ENCODE assay signal across 7 mouse cellular contexts in genomic region chr1:132355841-132356242, GRCm38 (mm10). TPM values are rescaled to one million over a fixed set of nuclear protein-coding genes. Genes with fewer than 3 reads are reported as not detected.
DNase-seq lines count a peak whose midpoint lies in the region; ATAC-seq and TF ChIP-seq lines count a peak whose summit lies in the region.

No protein-coding gene starts in this region.

- H3K27ac ChIP-seq in intestine, postnatal 0 days (ENCODE audit: low read depth, low read length) = no peak overlapping the region
- peak overlapping the region; percentile 54; the same call in 1 of the 2 replicates for H3K27ac ChIP-seq in limb, embryonic 10.5 days
- peak overlapping the region; percentile 68; the same call in 1 of the 2 replicates for H3K27ac ChIP-seq in midbrain, embryonic 15.5 days
- H3K27ac ChIP-seq in spleen, adult 2 months (ENCODE audit: insufficient read depth, low read length) = no peak overlapping the region

- intact Hi-C loops in gastrocnemius, postnatal 36 days (cut with DNase I) = loop anchor here (1.0 kb wide), 1 partner anchor 44 kb away; no protein-coding TSS in a partner anchor

- peaks cover 4% of the 10 kb centered on the region; the same call in 1 of the 2 replicates for H3K36me3 ChIP-seq in intestine, postnatal 0 days (ENCODE audit: control insufficient read depth, insufficient read depth)
- H3K36me3 ChIP-seq in limb, embryonic 10.5 days = peaks cover 41% of the 10 kb centered on the region
- peaks cover 37% of the 10 kb centered on the region for H3K36me3 ChIP-seq in midbrain, embryonic 15.5 days (replicated peaks)
- H3K36me3 ChIP-seq in spleen, adult 2 months (ENCODE audit: control insufficient read depth, insufficient read depth, low read length) = peaks cover 6% of the 10 kb centered on the region

- no peaks in the 10 kb centered on the region for H3K27me3 ChIP-seq in intestine, postnatal 0 days (replicated peaks; ENCODE audit: control insufficient read depth, insufficient read depth, low read length)
- no peaks in the 10 kb centered on the region for H3K27me3 ChIP-seq in limb, embryonic 10.5 days (ENCODE audit: low read depth, poor library complexity, severe bottlenecking)
- no peaks in the 10 kb centered on the region for H3K27me3 ChIP-seq in midbrain, embryonic 15.5 days (replicated peaks)
- no peaks in the 10 kb centered on the region for H3K27me3 ChIP-seq in spleen, adult 2 months (ENCODE audit: control insufficient read depth, insufficient read depth, low read length)

- H3K4me3 ChIP-seq in intestine, postnatal 0 days (ENCODE audit: low read depth, low read length) = no peak overlapping the region
- H3K4me3 ChIP-seq in limb, embryonic 10.5 days = no peak overlapping the region
- no peak overlapping the region for H3K4me3 ChIP-seq in midbrain, embryonic 15.5 days
- no peak overlapping the region for H3K4me3 ChIP-seq in spleen, adult 2 months (ENCODE audit: extremely low read depth, insufficient read depth, insufficient read length)

- no peak overlapping the region for H3K4me2 ChIP-seq in intestine, postnatal 0 days (replicated peaks; ENCODE audit: low read depth)
- no peak overlapping the region for H3K4me2 ChIP-seq in midbrain, embryonic 15.5 days

- H3K9me3 ChIP-seq in intestine, postnatal 0 days (ENCODE audit: control insufficient read depth) = 0 out of 2 replicates have a peak, but pooled peaks cover 2% of the 10 kb centered on the region
- no peaks in the 10 kb centered on the region for H3K9me3 ChIP-seq in limb, embryonic 10.5 days (replicated peaks)
- H3K9me3 ChIP-seq in midbrain, embryonic 15.5 days = no peaks in the 10 kb centered on the region

- TF ChIP-seq CTCF in intestine, postnatal 0 days (IDR thresholded peaks at IDR 0.05; ENCODE audit: low read depth) = peak; percentile 100
- TF ChIP-seq CTCF in spleen, adult 2 months (IDR thresholded peaks at IDR 0.05; ENCODE audit: extremely low read depth, insufficient read depth, insufficient read length, insufficient replicate concordance) = peak; percentile 91; the same call in 1 of the 2 replicates

- H3K9ac ChIP-seq in intestine, postnatal 0 days (ENCODE audit: low read depth, low read length) = no peak overlapping the region
- no peak overlapping the region for H3K9ac ChIP-seq in midbrain, embryonic 15.5 days

- DNase-seq in adrenal gland, adult 2 months = peak; percentile 89
- peak; percentile 88 for DNase-seq in embryo, embryonic 11 days
- peak; percentile 70 to 89 for DNase-seq in gastrocnemius, postnatal 36 days
- DNase-seq in limb, embryonic 10.5 days (ENCODE audit: low spot score) = peak; percentile 85
- peak; percentile 70 to 78 for DNase-seq in spleen, adult 2 months (ENCODE audit: low read depth in 1 of 2, low spot score in 2 of 2)

- 0 out of 2 replicates have a peak, but pooled peaks have one; percentile 34 for ATAC-seq in intestine, postnatal 0 days
- peak; percentile 84 for ATAC-seq in midbrain, embryonic 15.5 days (replicated peaks)

- WGBS in intestine, postnatal 0 days = 2% methylated on average over 3 of the region's 3 CpGs
- WGBS in limb, embryonic 10.5 days = 2% methylated on average over 3 of the region's 3 CpGs
- 0% methylated on average over 3 of the region's 3 CpGs for WGBS in midbrain, embryonic 15.5 days
- 0% methylated on average over 3 of the region's 3 CpGs for WGBS in spleen, adult 2 months

- H3K4me1 ChIP-seq in intestine, postnatal 0 days (replicated peaks; ENCODE audit: control insufficient read depth, insufficient read depth, low read length) = no peaks in the 10 kb centered on the region
- peaks cover 10% of the 10 kb centered on the region for H3K4me1 ChIP-seq in limb, embryonic 10.5 days
- peaks cover 10% of the 10 kb centered on the region for H3K4me1 ChIP-seq in midbrain, embryonic 15.5 days
- peaks cover 4% of the 10 kb centered on the region; the same call in 1 of the 2 replicates for H3K4me1 ChIP-seq in spleen, adult 2 months (ENCODE audit: control insufficient read depth, insufficient read depth, insufficient read length)

- TF ChIP-seq POLR2A in spleen, adult 2 months (IDR thresholded peaks at IDR 0.05; ENCODE audit: low read depth, low read length) = no peak

RNA-seq across cellular contexts. Expression of gene Tmcc2, which starts 35.2 kb away (rescaled TPM):
- total RNA-seq in adrenal gland, adult 2 months (2021) = 10 to 100 TPM in 1 of 2 experiments, 1 to 10 TPM in 1; 6.4 to 11.2 TPM
- 12.2 and 15.4 TPM in 2 replicates for polyA plus RNA-seq in adrenal gland, adult 2 months (2012; rRNA removed)
- 10 to 100 TPM; 29.6 to 34.5 TPM for total RNA-seq in gastrocnemius, postnatal 36 days (2021)
- polyA plus RNA-seq in intestine, postnatal 0 days (2015; fragmentation: Nextera tagmentation; extraction: Ambion mirVana) = 2.2 and 2.3 TPM in 2 replicates
- polyA plus RNA-seq in limb, embryonic 10.5 days (2016; fragmentation: Nextera tagmentation; extraction: Ambion mirVana) = 7.6 and 8.0 TPM in 2 replicates
- 38.4 and 39.4 TPM in 2 replicates for polyA plus RNA-seq in midbrain, embryonic 15.5 days (2015; fragmentation: Nextera tagmentation; extraction: Ambion mirVana)
- 116 and 244 TPM in 2 replicates for polyA plus RNA-seq in spleen, adult 2 months (2012; rRNA removed)

RNA-seq across cellular contexts. Expression of gene Nuak2, which starts 39.9 kb away (rescaled TPM):
- total RNA-seq in adrenal gland, adult 2 months (2021) = 1 to 10 TPM; 4.7 TPM
- polyA plus RNA-seq in adrenal gland, adult 2 months (2012; rRNA removed) = 2.8 and 2.9 TPM in 2 replicates
- total RNA-seq in gastrocnemius, postnatal 36 days (2021) = under 1 TPM; 0.59 to 0.99 TPM
- polyA plus RNA-seq in intestine, postnatal 0 days (2015; fragmentation: Nextera tagmentation; extraction: Ambion mirVana) = 20.0 and 20.6 TPM in 2 replicates
- 0.84 and 0.92 TPM in 2 replicates for polyA plus RNA-seq in limb, embryonic 10.5 days (2016; fragmentation: Nextera tagmentation; extraction: Ambion mirVana)
- polyA plus RNA-seq in midbrain, embryonic 15.5 days (2015; fragmentation: Nextera tagmentation; extraction: Ambion mirVana) = 26.1 and 27.9 TPM in 2 replicates
- 17.4 and 25.5 TPM in 2 replicates for polyA plus RNA-seq in spleen, adult 2 months (2012; rRNA removed)

RNA-seq across cellular contexts. Expression of gene Klhdc8a, which starts 57.4 kb away (rescaled TPM):
- total RNA-seq in adrenal gland, adult 2 months (2021) = 100 to 1,000 TPM in 1 of 2 experiments, 10 to 100 TPM in 1; 98.4 to 272 TPM
- polyA plus RNA-seq in adrenal gland, adult 2 months (2012; rRNA removed) = 162 and 163 TPM in 2 replicates
- total RNA-seq in gastrocnemius, postnatal 36 days (2021) = under 1 TPM; 0.07 to 0.10 TPM
- 0.46 and 0.51 TPM in 2 replicates for polyA plus RNA-seq in intestine, postnatal 0 days (2015; fragmentation: Nextera tagmentation; extraction: Ambion mirVana)
- not detected in 2 replicates for polyA plus RNA-seq in limb, embryonic 10.5 days (2016; fragmentation: Nextera tagmentation; extraction: Ambion mirVana)
- 10.7 and 11.5 TPM in 2 replicates for polyA plus RNA-seq in midbrain, embryonic 15.5 days (2015; fragmentation: Nextera tagmentation; extraction: Ambion mirVana)
- polyA plus RNA-seq in spleen, adult 2 months (2012; rRNA removed) = 0.59 and 0.68 TPM in 2 replicates

Comparison
In these comparisons a context has a peak if more than half of its experiments do, and no peak if none do; other contexts are left out.
1. H3K27ac ChIP-seq: peak in limb, embryonic 10.5 days (single experiment) and midbrain, embryonic 15.5 days (single experiment); none in intestine, postnatal 0 days (single experiment) and spleen, adult 2 months (single experiment).
2. RNA of gene Klhdc8a, which starts 57.4 kb away (polyA plus RNA-seq): 162 to 163 TPM in adrenal gland, adult 2 months; 10.7 to 11.5 TPM in midbrain, embryonic 15.5 days, 0.59 to 0.68 TPM in spleen, adult 2 months, 0.46 to 0.51 TPM in intestine, postnatal 0 days and not detected in limb, embryonic 10.5 days; every median in the first group is over 10 times any median in the second.
3. Peak in every context shown above with its lines, with median percentiles within 50 percentile points of each other: DNase-seq.